Mouse (Mus musculus): ENCODE measurements at regions not wholly inside any gene's neighbourhood (a gene's known extent, or its start where the extent isn't known, plus 50 kb on each side); places are given as distances from the start of the nearest gene placed in this dataset.

GRCm38 (mm10) chr15:63066020-63066439 is 778.9 kb downstream of the Gsdmc2 start:
- no peaks in the 10 kb centered on the region for H3K4me1 ChIP-seq (ENCODE audit: control insufficient read depth in 1 of 2, insufficient read depth in 2 of 2)
- no peak overlapping the region for H3K9ac ChIP-seq (ENCODE audit: insufficient read depth, low read depth)
- no peak overlapping the region for H3K4me2 ChIP-seq (ENCODE audit: insufficient read depth, low read depth, poor library complexity, severe bottlenecking)
- H3K27me3 ChIP-seq (replicated peaks): no peaks in the 10 kb centered on the region
- dilution Hi-C loops (cut with MboI; ENCODE audit: extremely low pct_ligation_motif_present, extremely low pct_unique_long_range_greater_than_20kb, low sequenced_read_pairs): no loop called here
- TF ChIP-seq GABPA (IDR thresholded peaks at IDR 0.05; ENCODE audit: insufficient replicate concordance, low read depth, low read length) (no peak), POLR2A (IDR thresholded peaks at IDR 0.05; ENCODE audit: low read depth, low read length) (no peak), KAT2A (IDR thresholded peaks at IDR 0.05; ENCODE audit: insufficient replicate concordance, low read length) (no peak), NELFE (IDR thresholded peaks at IDR 0.05; ENCODE audit: low read depth, low read length) (no peak), ZC3H11A (IDR thresholded peaks at IDR 0.05; ENCODE audit: low read depth, low read length) (no peak), JUND (conservative IDR thresholded peaks at IDR 0.05; ENCODE audit: low read depth, low read length) (no peak), RAD21 (IDR thresholded peaks at IDR 0.05; ENCODE audit: low read depth, low read length) (no peak), RCOR1 (conservative IDR thresholded peaks at IDR 0.05; ENCODE audit: low read depth, low read length) (no peak)
- no peaks in the 10 kb centered on the region for H3K9me3 ChIP-seq (replicated peaks; ENCODE audit: low read length)
- no peak overlapping the region for H3K27ac ChIP-seq (ENCODE audit: insufficient read depth, low read depth)
- H3K36me3 ChIP-seq (replicated peaks in 1 of 2; ENCODE audit: control insufficient read depth in 1 of 2, insufficient read depth in 1 of 2, low read length in 1 of 2): no peaks in the 10 kb centered on the region
- H3K79me2 ChIP-seq (replicated peaks; ENCODE audit: control insufficient read depth, extremely low read depth, insufficient read depth, poor library complexity, severe bottlenecking): no peaks in the 10 kb centered on the region
- in situ Hi-C loops (cut with MboI; ENCODE audit: low pct_ligation_motif_present, low pct_unique_long_range_greater_than_20kb, low sequenced_read_pairs): no loop called here
- no peak overlapping the region for H3K4me3 ChIP-seq (replicated peaks in 1 of 3; ENCODE audit: low read depth in 2 of 3, low read length in 2 of 3, poor library complexity in 1 of 3)
- DNase-seq (ENCODE audit: extremely low read depth): no peak

DNA sequence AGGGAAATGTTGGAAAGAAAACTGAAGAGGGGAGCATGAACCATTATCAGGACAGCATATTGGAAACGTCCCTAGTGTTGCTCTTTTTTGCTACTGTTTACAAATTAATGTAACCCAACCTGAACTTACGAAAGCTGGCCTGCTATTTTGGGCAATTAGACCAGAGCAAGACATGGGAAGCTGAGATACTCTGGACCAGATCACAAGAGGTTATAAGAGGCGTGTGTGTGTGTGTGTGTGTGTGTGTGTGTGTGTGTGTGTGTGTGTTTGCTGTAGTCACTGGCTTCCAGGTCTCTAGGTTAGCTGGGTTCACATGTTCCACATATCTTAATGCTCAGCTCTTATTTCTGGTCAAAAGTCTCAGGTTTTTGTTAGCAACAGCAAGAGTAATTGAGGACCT is 783.1 kb downstream of the Gsdmc2 start:
- H3K9ac ChIP-seq (ENCODE audit: insufficient read depth, low read depth): no peak overlapping the region
- H3K27me3 ChIP-seq (replicated peaks): no peaks in the 10 kb centered on the region
- no peaks in the 10 kb centered on the region for H3K36me3 ChIP-seq (replicated peaks in 1 of 2; ENCODE audit: control insufficient read depth in 1 of 2, insufficient read depth in 1 of 2, low read length in 1 of 2)
- no peaks in the 10 kb centered on the region for H3K79me2 ChIP-seq (replicated peaks; ENCODE audit: control insufficient read depth, extremely low read depth, insufficient read depth, poor library complexity, severe bottlenecking)
- no peak overlapping the region for H3K27ac ChIP-seq (ENCODE audit: insufficient read depth, low read depth)
- no peaks in the 10 kb centered on the region for H3K9me3 ChIP-seq (replicated peaks; ENCODE audit: low read length)
- dilution Hi-C loops (cut with MboI; ENCODE audit: extremely low pct_ligation_motif_present, extremely low pct_unique_long_range_greater_than_20kb, low sequenced_read_pairs) (no loop called here), in situ Hi-C loops (cut with MboI; ENCODE audit: low pct_ligation_motif_present, low pct_unique_long_range_greater_than_20kb, low sequenced_read_pairs) (no loop called here)
- no peaks in the 10 kb centered on the region for H3K4me1 ChIP-seq (ENCODE audit: control insufficient read depth in 1 of 2, insufficient read depth in 2 of 2)
- DNase-seq (ENCODE audit: extremely low read depth): no peak
- no peak overlapping the region for H3K4me3 ChIP-seq (replicated peaks in 1 of 3; ENCODE audit: low read depth in 2 of 3, low read length in 2 of 3, poor library complexity in 1 of 3)
- no peak overlapping the region for H3K4me2 ChIP-seq (ENCODE audit: insufficient read depth, low read depth, poor library complexity, severe bottlenecking)
- TF ChIP-seq HCFC1 (IDR thresholded peaks at IDR 0.05; ENCODE audit: low read depth, low read length) (no peak), USF2 (conservative IDR thresholded peaks at IDR 0.05; ENCODE audit: low read depth, low read length) (no peak), NRF1 (IDR thresholded peaks at IDR 0.05; ENCODE audit: low read depth, low read length) (no peak), SIN3A (IDR thresholded peaks at IDR 0.05; ENCODE audit: low read length) (no peak), BHLHE40 (IDR thresholded peaks at IDR 0.05; ENCODE audit: low read depth, low read length) (no peak), MAX (IDR thresholded peaks at IDR 0.05; ENCODE audit: low read length) (no peak), ZNF384 (IDR thresholded peaks at IDR 0.05; ENCODE audit: low read depth, low read length) (no peak), GABPA (IDR thresholded peaks at IDR 0.05; ENCODE audit: insufficient replicate concordance, low read depth, low read length) (no peak), MAFK (IDR thresholded peaks at IDR 0.05; ENCODE audit: insufficient replicate concordance, low read length) (no peak), MYC (IDR thresholded peaks at IDR 0.05; ENCODE audit: low read depth, low read length) (no peak)
